ENCODE assay signal across 35 mouse cellular contexts in genomic region chr4:84269845-84270244, GRCm38 (mm10).
"Had no signal": no experiment of that assay in that cellular context is flagged by ENCODE, and none has a peak within 500 bp of the region (broad histone marks: within the 10 kb centered on the region; RNA-seq: fewer than 3 reads in every experiment).

No protein-coding gene starts in this region.

- H3K4me2 ChIP-seq: heart, embryonic 11.5 days; heart, embryonic 12.5 days; heart, embryonic 13.5 days; heart, embryonic 15.5 days; hindbrain, embryonic 12.5 days; hindbrain, embryonic 13.5 days; hindbrain, embryonic 14.5 days; hindbrain, embryonic 15.5 days; intestine, embryonic 15.5 days; kidney, embryonic 15.5 days had no signal

- H3K36me3 ChIP-seq: heart, embryonic 10.5 days; heart, embryonic 12.5 days; heart, embryonic 13.5 days; heart, embryonic 15.5 days; hindbrain, embryonic 10.5 days; hindbrain, embryonic 12.5 days; hindbrain, embryonic 13.5 days; hindbrain, embryonic 15.5 days; intestine, embryonic 15.5 days; kidney, embryonic 15.5 days had no signal

- H3K4me1 ChIP-seq: heart, embryonic 10.5 days; heart, embryonic 12.5 days; heart, embryonic 13.5 days; heart, embryonic 15.5 days; kidney, embryonic 15.5 days had no signal

- DNase-seq: heart, postnatal 10 days; heart, postnatal 14 days; heart, postnatal 36 days; heart, postnatal 4 days; kidney, adult 11 months; kidney, adult 18-20 months; kidney, adult 2 months; kidney, adult 8-10 months; kidney, adult 9 months; kidney, postnatal 10 days; kidney, postnatal 14 days; kidney, postnatal 25 days; kidney, postnatal 36 days; kidney, postnatal 4 days; layer of hippocampus, adult 9-11 months; layer of hippocampus, postnatal 36 days had no signal

- H3K9me3 ChIP-seq: heart, embryonic 10.5 days; heart, embryonic 12.5 days; heart, embryonic 13.5 days; heart, embryonic 15.5 days; hindbrain, embryonic 10.5 days; hindbrain, embryonic 12.5 days; hindbrain, embryonic 13.5 days; hindbrain, embryonic 15.5 days; intestine, embryonic 15.5 days; kidney, embryonic 15.5 days had no signal

- ATAC-seq: hindbrain, embryonic 16.5 days; hindbrain, postnatal 0 days; inflammation-experienced regulatory T-cells, adult 6 months; intestine, embryonic 15.5 days; intestine, embryonic 16.5 days; intestine, postnatal 0 days had no signal

- H3K9ac ChIP-seq: heart, embryonic 12.5 days; heart, embryonic 13.5 days; heart, embryonic 15.5 days; hindbrain, embryonic 12.5 days; hindbrain, embryonic 13.5 days; hindbrain, embryonic 14.5 days; hindbrain, embryonic 15.5 days; intestine, embryonic 15.5 days; kidney, embryonic 15.5 days had no signal

- H3K27me3 ChIP-seq: heart, embryonic 12.5 days; heart, embryonic 15.5 days; hindbrain, embryonic 12.5 days; hindbrain, embryonic 13.5 days; hindbrain, embryonic 15.5 days; intestine, embryonic 15.5 days; kidney, embryonic 15.5 days had no signal

- H3K4me3 ChIP-seq: heart, embryonic 10.5 days; heart, embryonic 12.5 days; heart, embryonic 13.5 days; heart, embryonic 15.5 days; hindbrain, embryonic 10.5 days; hindbrain, embryonic 12.5 days; hindbrain, embryonic 13.5 days; hindbrain, embryonic 15.5 days; intestine, embryonic 15.5 days; kidney, embryonic 15.5 days; layer of hippocampus, adult 2 months had no signal

- H3K27ac ChIP-seq: heart, embryonic 10.5 days; heart, embryonic 13.5 days; heart, embryonic 15.5 days; hindbrain, embryonic 10.5 days; hindbrain, embryonic 12.5 days; hindbrain, embryonic 13.5 days; hindbrain, embryonic 14.5 days; hindbrain, embryonic 15.5 days; hindbrain, postnatal 0 days; intestine, embryonic 15.5 days; kidney, embryonic 15.5 days; kidney, postnatal 0 days; layer of hippocampus, adult 2 months had no signal
